Mouse (Mus musculus): ENCODE results near the gene Shd. TPM values are rescaled to one million over a fixed set of nuclear protein-coding genes. Genes with fewer than 3 reads are reported as not detected.

Shd gene
- total RNA-seq, 1 experiment, result 1.5 TPM

- DNase-seq (ENCODE audit: low read depth, low spot score), result no peak
- Histone ChIP-seq H3K27ac (ENCODE audit: insufficient read depth, low read depth, low read length, poor library complexity, severe bottlenecking) (no peak within 1 kb of the TSS), H3K4me3 (ENCODE audit: insufficient read depth in 1 of 2, low read depth in 1 of 2, low read length in 2 of 2, poor library complexity in 1 of 2, severe bottlenecking in 1 of 2) (0 out of 4 replicates have a peak within 1 kb of the TSS, but pooled peaks of 1 of the 2 experiments have one; percentile 41), H3K9me3 (ENCODE audit: control insufficient read depth, insufficient read depth, low read depth, low read length) (no peaks in the 10 kb centered on the region), H3K9ac (ENCODE audit: insufficient read depth, low read depth, low read length, poor library complexity, severe bottlenecking) (no peak within 1 kb of the TSS), H3K36me3 (ENCODE audit: control insufficient read depth, insufficient read depth, low read length, poor library complexity, severe bottlenecking) (no peaks in the 10 kb centered on the region), H3K4me1 (ENCODE audit: control insufficient read depth in 2 of 2, insufficient read depth in 2 of 2, low read length in 2 of 2, poor library complexity in 1 of 2) (peaks cover 6 to 30% of the 10 kb centered on the region in 2 experiments)
- no peak for TF ChIP-seq HCFC1 (IDR thresholded peaks at IDR 0.05; ENCODE audit: borderline replicate concordance, insufficient read depth, low read length)
- TF ChIP-seq MAFK (IDR thresholded peaks at IDR 0.05; ENCODE audit: insufficient read depth, low read depth, low read length), result no peak
- no peak for TF ChIP-seq CHD2 (IDR thresholded peaks at IDR 0.05; ENCODE audit: low read depth, low read length)
- TF ChIP-seq ZC3H11A (IDR thresholded peaks at IDR 0.05; ENCODE audit: borderline replicate concordance, low read depth, low read length), result no peak
- TF ChIP-seq ZNF384 (IDR thresholded peaks at IDR 0.05; ENCODE audit: low read depth, low read length), result no peak
- in situ Hi-C loops (cut with MboI; ENCODE audit: low sequenced_read_pairs in 2 of 2, unreplicated experiment in 2 of 2), result no loop called here
These were observed 20.9 kb upstream of the Shd start, which contains the start of gene Zfp119b for GRCm38 (mm10) chr17:55949400-55949799. TSS of gene Zfp119b (minus strand) at chr17:55949500.

GRCm38 (mm10) chr17:55950601-55951000 lies 19.7 kb upstream of the Shd start:
- Histone ChIP-seq H3K4me3 (ENCODE audit: insufficient read depth in 1 of 2, low read depth in 1 of 2, low read length in 2 of 2, poor library complexity in 1 of 2, severe bottlenecking in 1 of 2) (peak overlapping the region in 1 of 2 experiments; percentile 41; a peak in 2 of 4 replicates), H3K9me3 (ENCODE audit: control insufficient read depth, insufficient read depth, low read depth, low read length) (no peaks in the 10 kb centered on the region), H3K9ac (ENCODE audit: insufficient read depth, low read depth, low read length, poor library complexity, severe bottlenecking) (no peak overlapping the region), H3K36me3 (ENCODE audit: control insufficient read depth, insufficient read depth, low read length, poor library complexity, severe bottlenecking) (no peaks in the 10 kb centered on the region), H3K27ac (ENCODE audit: insufficient read depth, low read depth, low read length, poor library complexity, severe bottlenecking) (no peak overlapping the region), H3K4me1 (ENCODE audit: control insufficient read depth in 2 of 2, insufficient read depth in 2 of 2, low read length in 2 of 2, poor library complexity in 1 of 2) (peaks cover 6 to 33% of the 10 kb centered on the region in 2 experiments)
- DNase-seq (ENCODE audit: low read depth, low spot score), result no peak
- no peak for TF ChIP-seq HCFC1 (IDR thresholded peaks at IDR 0.05; ENCODE audit: borderline replicate concordance, insufficient read depth, low read length)
- no peak for TF ChIP-seq ZC3H11A (IDR thresholded peaks at IDR 0.05; ENCODE audit: borderline replicate concordance, low read depth, low read length)
- no peak for TF ChIP-seq MAFK (IDR thresholded peaks at IDR 0.05; ENCODE audit: insufficient read depth, low read depth, low read length)
- in situ Hi-C loops (cut with MboI; ENCODE audit: low sequenced_read_pairs in 2 of 2, unreplicated experiment in 2 of 2), result no loop called here

- in situ Hi-C loops (cut with MboI; ENCODE audit: low sequenced_read_pairs in 2 of 2, unreplicated experiment in 2 of 2), result no loop called here
- H3K4me1 ChIP-seq (ENCODE audit: control insufficient read depth in 2 of 2, insufficient read depth in 2 of 2, low read length in 2 of 2, poor library complexity in 1 of 2), result peaks cover 9 to 36% of the 10 kb centered on the region in 2 experiments
- H3K4me3 ChIP-seq (ENCODE audit: insufficient read depth in 1 of 2, low read depth in 1 of 2, low read length in 2 of 2, poor library complexity in 1 of 2, severe bottlenecking in 1 of 2), result no peak overlapping the region
- 0 out of 2 replicates have a peak overlapping the region, but pooled peaks have one; percentile 7 for H3K27ac ChIP-seq (ENCODE audit: insufficient read depth, low read depth, low read length, poor library complexity, severe bottlenecking)
- TF ChIP-seq ZC3H11A (IDR thresholded peaks at IDR 0.05; ENCODE audit: borderline replicate concordance, low read depth, low read length), result no peak
- TF ChIP-seq MAFK (IDR thresholded peaks at IDR 0.05; ENCODE audit: insufficient read depth, low read depth, low read length), result no peak
- no peak for TF ChIP-seq ZNF384 (IDR thresholded peaks at IDR 0.05; ENCODE audit: low read depth, low read length)
- no peak for TF ChIP-seq CHD2 (IDR thresholded peaks at IDR 0.05; ENCODE audit: low read depth, low read length)
- no peak for TF ChIP-seq HCFC1 (IDR thresholded peaks at IDR 0.05; ENCODE audit: borderline replicate concordance, insufficient read depth, low read length)
- no peak for DNase-seq (ENCODE audit: low read depth, low spot score)
- H3K9ac ChIP-seq (ENCODE audit: insufficient read depth, low read depth, low read length, poor library complexity, severe bottlenecking), result no peak overlapping the region
- H3K36me3 ChIP-seq (ENCODE audit: control insufficient read depth, insufficient read depth, low read length, poor library complexity, severe bottlenecking), result no peaks in the 10 kb centered on the region
- no peaks in the 10 kb centered on the region for H3K9me3 ChIP-seq (ENCODE audit: control insufficient read depth, insufficient read depth, low read depth, low read length)
These were observed 18.2 kb upstream of the Shd start for GRCm38 (mm10) chr17:55952041-55952440.

- no peak for TF ChIP-seq HCFC1 (IDR thresholded peaks at IDR 0.05; ENCODE audit: borderline replicate concordance, insufficient read depth, low read length)
- TF ChIP-seq ZNF384 (IDR thresholded peaks at IDR 0.05; ENCODE audit: low read depth, low read length), result no peak
- no peak for TF ChIP-seq ZC3H11A (IDR thresholded peaks at IDR 0.05; ENCODE audit: borderline replicate concordance, low read depth, low read length)
- TF ChIP-seq CHD2 (IDR thresholded peaks at IDR 0.05; ENCODE audit: low read depth, low read length), result no peak
- no peak for TF ChIP-seq MAFK (IDR thresholded peaks at IDR 0.05; ENCODE audit: insufficient read depth, low read depth, low read length)
- in situ Hi-C loops (cut with MboI; ENCODE audit: low sequenced_read_pairs in 2 of 2, unreplicated experiment in 2 of 2), result no loop called here
- Histone ChIP-seq H3K9me3 (ENCODE audit: control insufficient read depth, insufficient read depth, low read depth, low read length) (no peaks in the 10 kb centered on the region), H3K4me1 (ENCODE audit: control insufficient read depth in 2 of 2, insufficient read depth in 2 of 2, low read length in 2 of 2, poor library complexity in 1 of 2) (peaks cover 9 to 37% of the 10 kb centered on the region in 2 experiments), H3K9ac (ENCODE audit: insufficient read depth, low read depth, low read length, poor library complexity, severe bottlenecking) (no peak within 1 kb of the TSS), H3K27ac (ENCODE audit: insufficient read depth, low read depth, low read length, poor library complexity, severe bottlenecking) (peak within 1 kb of the TSS; percentile 7; the same call in 1 of the 2 replicates), H3K36me3 (ENCODE audit: control insufficient read depth, insufficient read depth, low read length, poor library complexity, severe bottlenecking) (no peaks in the 10 kb centered on the region), H3K4me3 (ENCODE audit: insufficient read depth in 1 of 2, low read depth in 1 of 2, low read length in 2 of 2, poor library complexity in 1 of 2, severe bottlenecking in 1 of 2) (no peak within 1 kb of the TSS)
- no peak for DNase-seq (ENCODE audit: low read depth, low spot score)
These were observed 17.7 kb upstream of the Shd start, which contains the start of gene Ebi3 for GRCm38 (mm10) chr17:55952447-55953027. TSS of gene Ebi3 (plus strand) at chr17:55952640.
